Mouse (Mus musculus) gastrocnemius, postnatal 36 days (tissue): ENCODE measurements around the gene Kcnk1. TPM values are rescaled to one million over a fixed set of nuclear protein-coding genes. Genes with fewer than 3 reads are reported as not detected.

Experiments used
- DNase-seq, 2 experiments: peaks; one replicate each; pipeline ENCODE4 v3.0.0; 2022
- intact Hi-C: fragments of 180-260 bp; cut with DNase I; formaldehyde crosslinking; loops from one replicate; pipeline ENCODE4 v1.15.1; 2025
- total RNA-seq, 2 experiments: library from RNA; stranded (reverse); gene quantifications; 2 replicates each; pipeline ENCODE4 v1.2.3; 2021

The Kcnk1 gene
- total RNA-seq, 2 experiments from 2014 or later: 0.46 to 0.69 TPM

GRCm38 (mm10) chr8:126036340-126036739 is 41.4 kb downstream of the Kcnk1 start:
- DNase-seq: no peak
- intact Hi-C loops: no loop called here

DNA sequence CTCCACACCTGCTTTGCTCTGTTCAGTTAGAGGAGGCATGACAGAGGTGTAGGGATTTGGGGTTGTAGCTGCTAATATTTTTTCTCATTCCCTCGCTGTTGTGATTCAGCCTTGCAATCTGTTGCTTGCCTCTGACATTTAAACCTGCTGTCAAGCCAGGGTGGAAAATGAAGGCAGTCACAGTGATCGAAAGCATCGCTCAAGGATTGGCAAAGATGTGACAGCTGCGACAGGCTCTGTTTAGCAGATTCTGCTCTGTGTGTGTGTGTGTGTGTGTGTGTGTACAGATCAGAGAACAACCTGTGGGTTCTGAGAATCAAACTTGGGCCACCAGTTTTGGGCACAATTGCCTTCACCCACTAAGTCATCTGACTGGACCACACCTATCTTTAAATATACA is 50.8 kb downstream of the Kcnk1 start:
- DNase-seq: no peak
- intact Hi-C loops: no loop called here

DNA sequence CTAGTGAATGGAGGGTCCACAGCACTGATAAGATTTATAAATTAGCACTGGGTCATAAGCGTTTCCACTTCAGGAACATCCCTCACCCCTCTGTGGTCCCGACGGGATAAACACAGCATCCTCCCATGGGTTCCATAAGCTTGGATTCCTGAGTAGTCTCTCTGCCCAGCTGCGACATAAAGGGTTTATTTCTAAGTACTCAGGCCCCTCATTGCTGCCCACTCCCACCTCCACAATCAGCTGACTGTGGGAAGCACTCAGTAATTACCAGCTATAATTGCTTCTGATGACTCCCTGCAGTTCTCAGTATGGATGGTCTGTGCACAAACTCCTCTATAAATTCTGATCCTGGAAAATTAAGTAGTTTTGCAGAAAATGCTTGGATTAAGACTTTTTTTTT is 58.9 kb downstream of the Kcnk1 start:
- intact Hi-C loops: no loop called here
- DNase-seq: no peak

- DNase-seq: no peak
- intact Hi-C loops: no loop called here
These were observed 63.9 kb downstream of the Kcnk1 start for GRCm38 (mm10) chr8:126058876-126059275.

GRCm38 (mm10) chr8:126062844-126063243 is 67.9 kb downstream of the Kcnk1 start:
- DNase-seq: no peak
- intact Hi-C loops: no loop called here

GRCm38 (mm10) chr8:126063832-126064409 is 69.0 kb downstream of the Kcnk1 start:
- no peak for DNase-seq
- intact Hi-C loops: no loop called here

GRCm38 (mm10) chr8:126064587-126065145 is 69.7 kb downstream of the Kcnk1 start:
- intact Hi-C loops: no loop called here
- no peak for DNase-seq

DNA sequence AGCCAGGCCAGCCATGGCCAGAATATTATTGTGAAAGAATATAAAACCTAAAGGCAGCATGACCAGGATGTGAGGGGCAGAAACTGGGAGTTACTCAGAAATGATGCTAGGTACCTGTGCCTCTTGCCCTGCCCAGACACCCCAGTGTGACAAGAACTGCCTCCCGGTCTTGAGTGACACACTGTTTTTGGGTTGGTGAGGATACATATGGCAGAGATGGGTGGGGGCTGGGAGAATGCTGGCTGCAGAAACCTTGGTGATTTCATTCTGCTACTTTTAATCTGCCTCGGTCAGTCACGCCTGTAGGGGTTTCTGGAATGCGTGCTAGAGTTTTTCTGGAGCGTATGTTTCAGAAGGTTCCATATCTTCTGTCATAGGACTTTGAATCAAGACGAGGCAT is 72.3 kb downstream of the Kcnk1 start:
- DNase-seq: no peak
- intact Hi-C loops: no loop called here

GRCm38 (mm10) chr8:126068136-126068535 is 73.2 kb downstream of the Kcnk1 start:
- intact Hi-C loops: no loop called here
- DNase-seq: no peak

DNA sequence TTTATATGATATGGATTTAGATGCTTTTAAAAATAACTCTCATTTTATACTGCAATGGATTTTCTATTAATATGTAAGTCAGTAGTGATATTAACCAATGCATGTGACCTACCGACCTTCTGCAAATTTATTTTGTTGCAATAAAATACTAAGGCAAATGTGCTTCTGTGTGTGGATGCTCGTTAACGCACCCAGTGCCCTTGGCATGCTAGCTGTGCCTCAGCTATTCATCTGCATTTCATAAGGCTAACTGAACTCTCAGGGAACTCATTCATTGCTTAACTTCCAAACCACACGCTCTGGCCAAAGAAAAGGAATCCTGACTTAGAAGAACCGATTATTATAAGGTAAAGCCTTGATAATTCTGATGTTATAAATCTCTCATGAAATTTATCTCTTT is 77.7 kb downstream of the Kcnk1 start:
- intact Hi-C loops: no loop called here
- DNase-seq: no peak

DNA sequence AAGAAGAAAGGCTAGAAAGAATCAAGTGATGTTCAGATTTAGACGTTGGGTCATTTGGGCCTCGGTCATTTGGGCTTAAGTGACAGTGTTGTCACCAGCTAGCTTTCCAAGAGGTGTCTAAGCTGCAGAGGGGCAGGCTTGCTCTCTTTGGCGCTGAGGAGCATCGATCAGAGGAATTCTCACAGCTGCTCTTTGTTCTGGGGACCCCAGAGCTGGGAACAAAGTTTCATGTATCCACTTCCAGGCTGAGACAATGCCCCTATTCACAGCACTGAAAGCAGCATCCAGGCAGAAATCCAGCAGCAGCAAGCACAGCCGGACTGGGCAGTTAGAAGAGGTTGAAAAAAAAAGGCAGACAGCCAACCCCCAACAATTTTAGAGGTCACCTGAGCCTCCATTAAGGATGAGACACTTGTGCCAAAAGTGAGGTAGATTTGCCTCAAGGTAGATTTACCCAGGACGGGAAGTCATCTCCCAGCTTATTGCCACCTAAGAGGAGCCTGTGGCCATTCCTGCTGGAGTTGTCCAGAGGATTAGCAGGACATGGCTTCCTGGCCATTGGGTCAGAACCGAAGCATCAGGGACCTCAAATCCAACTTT is 78.3 kb downstream of the Kcnk1 start:
- intact Hi-C loops: no loop called here
- DNase-seq: no peak

DNA sequence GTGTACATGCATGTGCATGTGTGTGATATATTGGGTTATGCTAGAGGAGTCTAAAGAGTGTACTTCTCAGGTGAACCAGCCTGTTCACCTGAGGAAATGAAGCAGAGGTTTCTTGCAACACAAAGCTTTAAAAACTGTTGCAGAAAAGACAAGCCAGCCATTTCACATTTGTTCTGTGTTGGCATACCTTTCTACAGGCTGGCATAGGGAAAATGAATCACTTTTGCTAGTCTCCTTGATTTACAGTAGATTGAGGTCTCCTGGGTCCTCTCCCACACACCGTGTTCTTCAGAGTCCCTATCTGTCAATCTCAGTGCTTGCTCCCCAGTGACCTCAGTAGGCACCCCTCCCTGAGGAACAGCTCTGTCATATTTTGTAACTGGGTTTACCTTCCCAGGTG is 79.1 kb downstream of the Kcnk1 start:
- DNase-seq: no peak
- intact Hi-C loops: no loop called here

GRCm38 (mm10) chr8:126075400-126075799 is 80.4 kb downstream of the Kcnk1 start:
- peak; percentile 53 to 59 for DNase-seq
- intact Hi-C loops: loop anchor here (5.0 kb wide), 1 partner anchor 123 kb away; no protein-coding TSS in a partner anchor

Other genes with a start within 250 kb of the Kcnk1 start
- gene Pcnx2, start 96.9 kb upstream of the Kcnk1 start, total RNA-seq: under 1 TPM; 0.49 to 0.56 TPM
- gene Map3k21, start 84.7 kb upstream of the Kcnk1 start, total RNA-seq: under 1 TPM in 1 of 2 experiments, not detected in 1; 0.05 TPM